Mouse (Mus musculus) ES-CJ7 (cell line): ENCODE measurements around the gene Rps24.

ENCODE experiments used
- DNase-seq: peaks from one replicate; pipeline ENCODE4 v3.0.0; 2011; ENCODE audit warnings: low read depth, low spot score

Rps24 gene

DNA sequence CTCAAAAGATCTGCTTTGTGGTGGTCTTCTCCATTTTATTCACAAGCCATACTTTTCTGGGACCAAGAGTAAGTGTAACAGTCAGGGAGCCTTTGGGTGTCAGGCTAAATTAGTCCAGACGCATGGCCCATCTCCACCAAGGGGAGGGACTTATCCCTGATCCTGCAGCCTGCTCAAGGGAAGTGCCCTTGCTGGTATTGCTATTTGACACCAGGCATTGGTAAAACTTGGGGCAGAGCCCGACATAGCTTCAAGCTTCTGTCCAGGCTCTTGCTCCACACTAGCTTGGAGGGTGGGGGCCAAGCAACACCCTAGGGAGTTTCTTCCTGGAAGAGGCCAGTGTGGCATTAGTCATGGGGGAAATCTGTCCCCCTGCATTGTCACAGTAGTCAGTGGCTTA, 23.8 kb downstream of the Rps24 start:
- no peak for DNase-seq

GRCm38 (mm10) chr14:24512527-24513161, 25.7 kb downstream of the Rps24 start:
- DNase-seq = no peak

DNA sequence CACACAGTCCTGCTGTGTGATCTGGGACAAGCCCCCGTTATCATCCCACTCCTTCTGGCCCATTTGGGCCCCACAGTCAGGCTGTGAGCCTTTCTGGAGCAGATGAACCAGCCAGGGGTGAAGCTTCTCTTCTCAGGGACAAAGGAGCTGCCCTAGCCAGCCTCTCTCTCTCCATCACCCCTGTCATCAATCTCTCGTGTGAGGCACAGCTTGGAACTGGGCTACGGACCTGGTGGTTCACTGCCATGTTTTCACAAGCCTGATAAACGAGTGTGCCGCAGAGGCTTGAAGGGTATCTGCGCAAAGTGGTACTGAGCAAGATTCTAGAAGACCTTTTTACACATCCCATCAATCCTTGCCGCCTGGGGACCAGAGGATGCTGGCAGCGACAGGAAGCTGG, 34.7 kb downstream of the Rps24 start:
- no peak for DNase-seq

- DNase-seq = no peak
Observed at GRCm38 (mm10) chr14:24525137-24525536, 38.2 kb downstream of the Rps24 start.

GRCm38 (mm10) chr14:24525677-24526415, 38.9 kb downstream of the Rps24 start:
- no peak for DNase-seq

- DNase-seq = no peak
Observed at GRCm38 (mm10) chr14:24526440-24526839, 39.5 kb downstream of the Rps24 start.

- peak; percentile 25 for DNase-seq
Observed at GRCm38 (mm10) chr14:24530228-24530627, 43.3 kb downstream of the Rps24 start.

- DNase-seq = no peak
Observed at GRCm38 (mm10) chr14:24534865-24535545, 48.1 kb downstream of the Rps24 start.

DNA sequence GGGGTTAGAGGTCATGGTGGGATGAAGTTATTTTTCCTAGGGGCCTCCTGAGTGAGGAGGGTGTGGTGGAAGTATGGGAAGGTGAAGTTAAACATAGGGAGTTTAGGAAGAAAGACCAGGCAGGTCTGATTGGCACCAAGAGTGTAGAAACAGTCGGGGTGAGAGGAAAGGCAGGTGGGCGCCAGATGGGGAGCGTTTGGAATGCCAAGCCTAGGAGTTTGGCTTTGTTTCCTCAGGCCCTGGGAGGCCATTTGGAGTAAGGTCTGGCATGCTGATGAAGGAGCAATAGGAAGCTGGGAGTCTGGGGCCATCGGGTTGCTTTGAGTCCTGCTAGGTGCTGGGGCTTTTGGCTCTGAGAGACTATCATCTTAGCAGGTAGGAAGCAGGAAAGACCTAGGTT, 56.0 kb downstream of the Rps24 start:
- DNase-seq = no peak

GRCm38 (mm10) chr14:24544057-24544456, 57.1 kb downstream of the Rps24 start:
- DNase-seq = peak; percentile 16
